Mouse (Mus musculus) CD4-positive, CD25-positive, alpha-beta regulatory T cell, adult 2 months (primary cell): ENCODE data around the gene Gm10471.
"Not testable (repeated sequence)": the region's sequence is repeated elsewhere in the genome, so short reads cannot be mapped to it uniquely, and the experiment has no call there.

Experiments
- DNase-seq: peaks from one replicate; pipeline ENCODE4 v3.0.0-alpha.2; 2012; ENCODE audit warnings: low read depth, low spot score

Gene Gm10471

GRCm38 (mm10) chr5:26089191-26089590 lies at the start of gene Gm10471:
TSS of gene Gm10471 (minus strand) at chr5:26089291.
- not testable (repeated sequence) for DNase-seq

GRCm38 (mm10) chr5:26121321-26121720 lies 32.2 kb upstream of the Gm10471 start, which contains the start of gene Gm10220:
TSS of gene Gm10220 (minus strand) at chr5:26121421.
- not testable (repeated sequence) for DNase-seq

GRCm38 (mm10) chr5:26105262-26105661 lies 16.2 kb upstream of the Gm10471 start, which contains the start of gene 5031410I06Rik:
TSS of gene 5031410I06Rik (minus strand) at chr5:26105362.
- not testable (repeated sequence) for DNase-seq

GRCm38 (mm10) chr5:26079023-26079422 lies 10.1 kb downstream of the Gm10471 start:
- peak; percentile 1 for DNase-seq

GRCm38 (mm10) chr5:26070716-26071115 lies 18.4 kb downstream of the Gm10471 start:
- DNase-seq = peak; percentile 0

- DNase-seq = not testable (repeated sequence)
Observed at GRCm38 (mm10) chr5:26058481-26058880, 30.6 kb downstream of the Gm10471 start, which contains the start of gene Gm7347. TSS of gene Gm7347 (minus strand) at chr5:26058581.

GRCm38 (mm10) chr5:26039458-26039857 lies 49.6 kb downstream of the Gm10471 start, which contains the start of gene Speer4a:
TSS of gene Speer4a (minus strand) at chr5:26039558.
- not testable (repeated sequence) for DNase-seq
